Comparison of ENCODE assay signal across 15 mouse cellular contexts in the genomic region with DNA sequence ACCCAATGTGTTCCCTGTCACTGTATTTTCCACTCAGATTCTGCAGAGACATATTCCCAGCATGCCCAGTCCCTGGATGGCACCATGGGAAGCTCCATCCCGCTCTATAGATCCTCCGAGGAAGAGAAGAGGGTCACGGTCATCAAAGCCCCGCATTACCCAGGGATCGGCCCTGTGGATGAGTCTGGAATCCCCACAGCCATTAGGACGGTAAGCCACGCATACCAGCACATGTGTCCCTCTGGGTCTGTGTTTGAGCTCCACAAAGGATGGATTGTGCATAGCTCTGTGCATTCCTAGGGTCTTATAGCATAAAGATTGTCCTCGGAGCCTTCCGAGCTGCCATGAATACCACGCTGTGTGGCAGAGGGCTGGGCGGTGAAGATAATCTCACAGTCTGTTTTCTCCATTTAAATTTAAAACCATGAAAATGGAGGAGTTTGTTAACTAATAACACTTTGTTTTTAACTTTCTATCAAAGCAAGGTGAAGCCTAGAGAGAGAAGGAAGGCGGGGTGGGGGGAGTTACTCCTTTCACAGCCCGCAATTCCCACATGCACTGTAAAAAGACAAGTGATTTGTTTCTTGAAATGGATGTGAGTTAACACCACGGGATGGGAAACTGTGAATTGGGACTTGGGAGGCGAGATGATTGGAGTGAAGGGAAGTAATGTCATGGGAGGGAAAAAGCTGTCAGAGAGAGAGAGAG.
DNase-seq lines count a peak whose midpoint lies in the region; ATAC-seq lines count a peak whose summit lies in the region.
"Had no signal": no experiment of that assay in that cellular context is flagged by ENCODE, and none has a peak within 500 bp of the region (broad histone marks: within the 10 kb centered on the region; RNA-seq: fewer than 3 reads in every experiment).

No protein-coding gene starts in this region.

- H3K27ac ChIP-seq in heart, embryonic 16.5 days (ENCODE audit: low read length), result peak overlapping the region; percentile 58
- no peak overlapping the region for H3K27ac ChIP-seq in heart, embryonic 12.5 days (ENCODE audit: poor library complexity, severe bottlenecking)
- H3K27ac ChIP-seq in midbrain, embryonic 13.5 days, result 0 out of 2 replicates have a peak overlapping the region, but pooled peaks have one; percentile 14
- no peak overlapping the region for H3K27ac ChIP-seq in midbrain, embryonic 10.5 days (replicated peaks)
- H3K27ac ChIP-seq in limb, embryonic 13.5 days, result peak overlapping the region; percentile 65; the same call in 1 of the 2 replicates
- peak overlapping the region; percentile 64; the same call in 1 of the 2 replicates for H3K27ac ChIP-seq in neural tube, embryonic 15.5 days (replicated peaks)
- H3K27ac ChIP-seq: embryonic facial prominence, embryonic 12.5 days; kidney, postnatal 0 days had no signal

- ATAC-seq in heart, embryonic 16.5 days (replicated peaks; ENCODE audit: extremely low read depth, insufficient read depth, low FRiP score), result no peak
- no peak for ATAC-seq in heart, embryonic 12.5 days (ENCODE audit: insufficient number of reproducible peaks, low FRiP score)
- peak; percentile 53 for ATAC-seq in midbrain, embryonic 13.5 days
- ATAC-seq in limb, embryonic 13.5 days (ENCODE audit: low FRiP score, low read depth), result no peak
- peak; percentile 46; the same call in 1 of the 2 replicates for ATAC-seq in neural tube, embryonic 15.5 days (ENCODE audit: low FRiP score)

- peaks cover 27% of the 10 kb centered on the region for H3K36me3 ChIP-seq in heart, embryonic 16.5 days (ENCODE audit: control insufficient read depth, insufficient read depth)
- peaks cover 56% of the 10 kb centered on the region for H3K36me3 ChIP-seq in heart, embryonic 12.5 days
- peaks cover 35% of the 10 kb centered on the region for H3K36me3 ChIP-seq in midbrain, embryonic 13.5 days
- H3K36me3 ChIP-seq in midbrain, embryonic 10.5 days, result peaks cover 33% of the 10 kb centered on the region
- peaks cover 6% of the 10 kb centered on the region for H3K36me3 ChIP-seq in limb, embryonic 13.5 days
- H3K36me3 ChIP-seq in neural tube, embryonic 15.5 days, result peaks cover 7% of the 10 kb centered on the region; the same call in 1 of the 2 replicates
- H3K36me3 ChIP-seq: embryonic facial prominence, embryonic 12.5 days; G1E; lung, embryonic 15.5 days had no signal

- H3K4me1 ChIP-seq in heart, embryonic 16.5 days (ENCODE audit: control insufficient read depth, insufficient read depth, low read length), result peaks cover 25% of the 10 kb centered on the region
- peaks cover 13% of the 10 kb centered on the region for H3K4me1 ChIP-seq in heart, embryonic 12.5 days (replicated peaks)
- peaks cover 22% of the 10 kb centered on the region for H3K4me1 ChIP-seq in midbrain, embryonic 13.5 days (replicated peaks)
- peaks cover 8% of the 10 kb centered on the region for H3K4me1 ChIP-seq in midbrain, embryonic 10.5 days
- H3K4me1 ChIP-seq in limb, embryonic 13.5 days, result peaks cover 15% of the 10 kb centered on the region
- peaks cover 18% of the 10 kb centered on the region for H3K4me1 ChIP-seq in neural tube, embryonic 15.5 days
- H3K4me1 ChIP-seq: embryonic facial prominence, embryonic 12.5 days had no signal

- no peak for DNase-seq in midbrain, embryonic 10.5 days (ENCODE audit: low spot score)
- no peak for DNase-seq in spleen, postnatal 14 days (ENCODE audit: low spot score in 2 of 2)
- DNase-seq: cerebellum, adult 11-12 months; right cerebral cortex, postnatal 25 days had no signal

- no peak overlapping the region for H3K4me2 ChIP-seq in heart, embryonic 16.5 days (ENCODE audit: low read depth, low read length)
- H3K4me2 ChIP-seq in heart, embryonic 12.5 days, result no peak overlapping the region
- no peak overlapping the region for H3K4me2 ChIP-seq in midbrain, embryonic 13.5 days (replicated peaks)
- H3K4me2 ChIP-seq in limb, embryonic 13.5 days (replicated peaks), result no peak overlapping the region
- 0 out of 2 replicates have a peak overlapping the region, but pooled peaks have one; percentile 35 for H3K4me2 ChIP-seq in neural tube, embryonic 15.5 days
- H3K4me2 ChIP-seq: embryonic facial prominence, embryonic 12.5 days; heart, embryonic 11.5 days; liver, embryonic 11.5 days had no signal

- H3K9ac ChIP-seq in heart, embryonic 16.5 days (ENCODE audit: low read length), result no peak overlapping the region
- no peak overlapping the region for H3K9ac ChIP-seq in heart, embryonic 12.5 days
- no peak overlapping the region for H3K9ac ChIP-seq in midbrain, embryonic 13.5 days (replicated peaks)
- H3K9ac ChIP-seq in limb, embryonic 13.5 days, result no peak overlapping the region
- no peak overlapping the region for H3K9ac ChIP-seq in neural tube, embryonic 15.5 days (replicated peaks)
- H3K9ac ChIP-seq: embryonic facial prominence, embryonic 12.5 days; lung, embryonic 15.5 days had no signal

- H3K4me3 ChIP-seq in heart, embryonic 16.5 days (ENCODE audit: low read length), result no peak overlapping the region
- no peak overlapping the region for H3K4me3 ChIP-seq in heart, embryonic 12.5 days
- no peak overlapping the region for H3K4me3 ChIP-seq in midbrain, embryonic 13.5 days (replicated peaks)
- no peak overlapping the region for H3K4me3 ChIP-seq in midbrain, embryonic 10.5 days
- no peak overlapping the region for H3K4me3 ChIP-seq in limb, embryonic 13.5 days
- H3K4me3 ChIP-seq in neural tube, embryonic 15.5 days (replicated peaks), result no peak overlapping the region
- H3K4me3 ChIP-seq: embryonic facial prominence, embryonic 12.5 days; lung, embryonic 15.5 days had no signal

- no peaks in the 10 kb centered on the region for H3K27me3 ChIP-seq in heart, embryonic 16.5 days (ENCODE audit: control insufficient read depth, insufficient read depth, low read length)
- H3K27me3 ChIP-seq in heart, embryonic 12.5 days (replicated peaks), result no peaks in the 10 kb centered on the region
- H3K27me3 ChIP-seq in midbrain, embryonic 13.5 days, result no peaks in the 10 kb centered on the region
- no peaks in the 10 kb centered on the region for H3K27me3 ChIP-seq in midbrain, embryonic 10.5 days (ENCODE audit: low read depth, poor library complexity, severe bottlenecking)
- 0 out of 2 replicates have a peak, but pooled peaks cover 3% of the 10 kb centered on the region for H3K27me3 ChIP-seq in limb, embryonic 13.5 days
- no peaks in the 10 kb centered on the region for H3K27me3 ChIP-seq in neural tube, embryonic 15.5 days (replicated peaks)
- H3K27me3 ChIP-seq: lung, embryonic 15.5 days had no signal

- 71% methylated on average over 15 of the region's 15 CpGs for whole genome bisulfite sequencing in heart, embryonic 16.5 days
- 67% methylated on average over 15 of the region's 15 CpGs for WGBS in heart, embryonic 12.5 days
- WGBS in midbrain, embryonic 13.5 days, result 76% methylated on average over 15 of the region's 15 CpGs
- WGBS in midbrain, embryonic 10.5 days, result 86% methylated on average over 15 of the region's 15 CpGs
- 70% methylated on average over 15 of the region's 15 CpGs for WGBS in limb, embryonic 13.5 days
- 52% methylated on average over 15 of the region's 15 CpGs for WGBS in neural tube, embryonic 15.5 days

- no peaks in the 10 kb centered on the region for H3K9me3 ChIP-seq in heart, embryonic 16.5 days (replicated peaks; ENCODE audit: control insufficient read depth, low read length)
- H3K9me3 ChIP-seq in heart, embryonic 12.5 days (replicated peaks), result no peaks in the 10 kb centered on the region
- no peaks in the 10 kb centered on the region for H3K9me3 ChIP-seq in midbrain, embryonic 13.5 days
- H3K9me3 ChIP-seq in midbrain, embryonic 10.5 days (replicated peaks), result no peaks in the 10 kb centered on the region
- no peaks in the 10 kb centered on the region for H3K9me3 ChIP-seq in limb, embryonic 13.5 days
- no peaks in the 10 kb centered on the region for H3K9me3 ChIP-seq in neural tube, embryonic 15.5 days (replicated peaks)
- H3K9me3 ChIP-seq: embryonic facial prominence, embryonic 12.5 days; G1E; lung, embryonic 15.5 days had no signal

Comparison
In these comparisons a context has a peak if more than half of its experiments do, and no peak if none do; other contexts are left out.
1. H3K27ac ChIP-seq: peak in heart, embryonic 16.5 days (single experiment), midbrain, embryonic 13.5 days (single experiment), limb, embryonic 13.5 days (single experiment) and neural tube, embryonic 15.5 days (single experiment); none in heart, embryonic 12.5 days (single experiment) and midbrain, embryonic 10.5 days (single experiment).
2. ATAC-seq: peak in midbrain, embryonic 13.5 days (single experiment) and neural tube, embryonic 15.5 days (single experiment); none in heart, embryonic 16.5 days (single experiment), heart, embryonic 12.5 days (single experiment) and limb, embryonic 13.5 days (single experiment).